Mouse (Mus musculus) intestine, postnatal 0 days (tissue): Measurements from ENCODE around the gene Gstt2. TPM values are rescaled to one million over a fixed set of nuclear protein-coding genes. Genes with fewer than 3 reads are reported as not detected.

ENCODE experiments used
- ATAC-seq: fragments of 200-750 bp; cut with Nextera tagmentation; 2 replicates; pipeline ENCODE4 v1.8.0; 2017; ENCODE audit warnings: mild to moderate bottlenecking, moderate TSS enrichment, moderate library complexity
- H3K27ac ChIP-seq: fragments of 300-500 bp; sonication (generic); 2 replicates; pipeline ENCODE4 v1.5.1; 2014; ENCODE audit warnings: mild to moderate bottlenecking, low read depth, low read length, moderate library complexity
- H3K27me3 ChIP-seq: fragments of 300-500 bp; sonication (generic); replicated peaks from 2 replicates; pipeline ENCODE4 v1.6.1; 2014; ENCODE audit warnings: low read length, mixed read lengths; ENCODE audit not compliant: control insufficient read depth, insufficient read depth
- H3K36me3 ChIP-seq: fragments of 300-500 bp; sonication (generic); 2 replicates; pipeline ENCODE4 v1.6.1; 2014; ENCODE audit warnings: mild to moderate bottlenecking, moderate library complexity; ENCODE audit not compliant: control insufficient read depth, insufficient read depth
- H3K4me1 ChIP-seq: fragments of 300-500 bp; sonication (generic); replicated peaks from 2 replicates; pipeline ENCODE4 v1.6.1; 2014; ENCODE audit warnings: antibody characterized with exemption, low read length, mixed read lengths; ENCODE audit not compliant: control insufficient read depth, insufficient read depth
- H3K4me2 ChIP-seq: fragments of 300-500 bp; sonication (generic); replicated peaks from 2 replicates; pipeline ENCODE4 v1.6.1; 2014; ENCODE audit warnings: low read depth, mild to moderate bottlenecking, moderate library complexity
- H3K4me3 ChIP-seq: fragments of 300-500 bp; sonication (generic); 2 replicates; pipeline ENCODE4 v1.5.1; 2014; ENCODE audit warnings: low read depth, low read length
- H3K9ac ChIP-seq: fragments of 300-500 bp; sonication (generic); 2 replicates; pipeline ENCODE4 v1.6.1; 2014; ENCODE audit warnings: mild to moderate bottlenecking, low read depth, low read length
- H3K9me3 ChIP-seq: fragments of 300-500 bp; sonication (generic); 2 replicates; pipeline ENCODE4 v1.6.1; 2016; ENCODE audit warnings: mixed run types; ENCODE audit not compliant: control insufficient read depth
- CTCF ChIP-seq: sonication (generic); IDR thresholded peaks from 2 replicates; pipeline ENCODE4 v1.5.1; 2016; ENCODE audit warnings: low read depth, mild to moderate bottlenecking, control low read depth, antibody characterized with exemption, moderate library complexity
- WGBS: fragments of 180-500 bp; shearing (Covaris S2); extraction: QIAGEN DNeasy Blood & Tissue Kit; methylation state at CpG from one replicate; pipeline ENCODE4 v1.1.7; 2014; 5-methylcytosine and 5-hydroxymethylcytosine counted together
- polyA plus RNA-seq: library from polyadenylated mRNA; unstranded; fragments of >200 nt; fragmentation: Nextera tagmentation; extraction: Ambion mirVana; gene quantifications from 2 replicates; pipeline ENCODE4 v1.2.1, GENCODE M21; 2015

The Gstt2 gene
- polyA plus RNA-seq, 1 experiment from 2014 or later, result 74.4 TPM

DNA sequence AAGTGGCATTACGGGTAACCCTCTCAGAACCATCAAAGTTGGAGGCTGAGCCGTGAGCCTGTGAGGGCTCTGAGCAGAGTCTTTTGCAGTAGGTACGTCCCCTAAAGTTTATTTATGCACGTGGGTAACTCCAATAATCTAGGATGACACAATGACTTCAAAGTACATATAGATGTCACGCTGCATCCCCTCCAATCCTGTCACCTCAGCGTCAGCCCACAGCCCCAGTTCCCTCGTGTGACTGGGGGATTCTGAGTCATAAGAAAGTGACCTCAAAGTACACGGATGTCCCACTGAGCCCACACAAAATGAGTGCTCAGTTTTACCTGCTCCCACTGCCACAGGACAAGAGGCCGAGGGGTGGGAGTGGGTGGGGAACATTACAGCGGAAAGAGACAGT lies 1.9 kb upstream of the Gstt2 start:
- Histone ChIP-seq H3K4me1 (no peaks in the 10 kb centered on the region), H3K9me3 (no peaks in the 10 kb centered on the region), H3K36me3 (no peaks in the 10 kb centered on the region), H3K9ac (no peak overlapping the region), H3K27me3 (no peaks in the 10 kb centered on the region), H3K4me3 (no peak overlapping the region), H3K4me2 (no peak overlapping the region), H3K27ac (no peak overlapping the region)
- WGBS, result 86% methylated on average over 10 of the region's 10 CpGs
- no peak for TF ChIP-seq CTCF
- ATAC-seq, result no peak

GRCm38 (mm10) chr10:75835761-75836531 lies 1.3 kb downstream of the Gstt2 start:
- 10% methylated on average over 9 of the region's 10 CpGs for WGBS
- Histone ChIP-seq H3K9me3 (no peaks in the 10 kb centered on the region), H3K4me3 (peak overlapping the region; percentile 55), H3K27ac (peak overlapping the region; percentile 55; the same call in 1 of the 2 replicates), H3K4me2 (peak overlapping the region; percentile 86), H3K9ac (no peak overlapping the region), H3K27me3 (no peaks in the 10 kb centered on the region), H3K4me1 (no peaks in the 10 kb centered on the region), H3K36me3 (no peaks in the 10 kb centered on the region)
- peak; percentile 37; the same call in 1 of the 2 replicates for TF ChIP-seq CTCF
- ATAC-seq, result peak; percentile 7; the same call in 1 of the 2 replicates

- Histone ChIP-seq H3K4me2 (peak overlapping the region; percentile 86), H3K4me3 (peak overlapping the region; percentile 55), H3K27me3 (no peaks in the 10 kb centered on the region), H3K27ac (peak overlapping the region; percentile 58), H3K4me1 (no peaks in the 10 kb centered on the region), H3K9me3 (no peaks in the 10 kb centered on the region), H3K9ac (no peak overlapping the region; the same call in 1 of the 2 replicates), H3K36me3 (no peaks in the 10 kb centered on the region)
- WGBS, result under 1% methylated on average over 10 of the region's 10 CpGs
- TF ChIP-seq CTCF, result no peak
- peak; percentile 58 for ATAC-seq
Observed at GRCm38 (mm10) chr10:75835307-75835706, 1.9 kb downstream of the Gstt2 start.

GRCm38 (mm10) chr10:75834721-75835120 lies 2.5 kb downstream of the Gstt2 start:
- WGBS, result 9% methylated on average over 9 of the region's 9 CpGs
- H3K4me1 ChIP-seq, result no peaks in the 10 kb centered on the region

GRCm38 (mm10) chr10:75834250-75834649 lies 3.0 kb downstream of the Gstt2 start:
- H3K4me1 ChIP-seq, result no peaks in the 10 kb centered on the region
- 4% methylated on average over 21 of the region's 21 CpGs for WGBS
- no peaks in the 10 kb centered on the region for H3K36me3 ChIP-seq

More at GRCm38 (mm10) chr10:75834721-75835120, 2.5 kb downstream of the Gstt2 start:
- peak overlapping the region; percentile 55 for H3K4me3 ChIP-seq
- H3K27ac ChIP-seq, result peak overlapping the region; percentile 58
- H3K27me3 ChIP-seq, result no peaks in the 10 kb centered on the region
- peak overlapping the region; percentile 50 for H3K9ac ChIP-seq
- H3K4me2 ChIP-seq, result peak overlapping the region; percentile 86
- no peaks in the 10 kb centered on the region for H3K36me3 ChIP-seq
- no peak for ATAC-seq
- no peaks in the 10 kb centered on the region for H3K9me3 ChIP-seq
- TF ChIP-seq CTCF, result no peak

GRCm38 (mm10) chr10:75833456-75834080 lies 3.7 kb downstream of the Gstt2 start:
- WGBS, result 9% methylated on average over 21 of the region's 21 CpGs

More at GRCm38 (mm10) chr10:75834250-75834649, 3.0 kb downstream of the Gstt2 start:
- no peaks in the 10 kb centered on the region for H3K9me3 ChIP-seq
- peak overlapping the region; percentile 55 for H3K27ac ChIP-seq
- H3K9ac ChIP-seq, result peak overlapping the region; percentile 50
- peak; percentile 58 for ATAC-seq
- TF ChIP-seq CTCF, result no peak
- peak overlapping the region; percentile 55 for H3K4me3 ChIP-seq
- H3K4me2 ChIP-seq, result peak overlapping the region; percentile 86
- H3K27me3 ChIP-seq, result no peaks in the 10 kb centered on the region

More at GRCm38 (mm10) chr10:75833456-75834080, 3.7 kb downstream of the Gstt2 start:
- Histone ChIP-seq H3K27me3 (no peaks in the 10 kb centered on the region), H3K27ac (peak overlapping the region; percentile 55), H3K4me1 (no peaks in the 10 kb centered on the region), H3K9me3 (no peaks in the 10 kb centered on the region), H3K4me2 (peak overlapping the region; percentile 86), H3K36me3 (no peaks in the 10 kb centered on the region), H3K9ac (peak overlapping the region; percentile 50), H3K4me3 (peak overlapping the region; percentile 55)
- TF ChIP-seq CTCF, result no peak
- no peak for ATAC-seq
